Mouse (Mus musculus) CH12.LX (cell line): ENCODE results near the gene Celf2.

ENCODE experiments used
- CTCF ChIP-seq, 2 experiments: IDR thresholded peaks in 1 of 2; conservative IDR thresholded peaks in 1 of 2; 2 replicates each; pipeline ENCODE4 v1.5.1; 2011 to 2012; ENCODE audit warnings: low read depth in 2 of 2, low read length in 2 of 2, improper control_type of control experiment in 1 of 2, inconsistent platforms in 1 of 2, mild to moderate bottlenecking in 1 of 2, moderate library complexity in 1 of 2
- EP300 ChIP-seq: IDR thresholded peaks from 2 replicates; pipeline ENCODE4 v1.6.1; 2011; ENCODE audit warnings: low read length, improper control_type of control experiment
- IRF4 ChIP-seq: IDR thresholded peaks from 2 replicates; pipeline ENCODE4 v1.6.1; 2014; ENCODE audit warnings: low read depth, mild to moderate bottlenecking, inconsistent platforms, low read length, improper control_type of control experiment
- JUND ChIP-seq: conservative IDR thresholded peaks from 2 replicates; pipeline ENCODE4 v1.6.1; 2011; ENCODE audit warnings: low read depth, low read length, improper control_type of control experiment
- MAX ChIP-seq: IDR thresholded peaks from 2 replicates; pipeline ENCODE4 v1.6.1; 2011; ENCODE audit warnings: low read length, improper control_type of control experiment

- TF ChIP-seq CTCF (conservative IDR thresholded peaks at IDR 0.05 in 1 of 2, IDR thresholded peaks at IDR 0.05 in 1 of 2; ENCODE audit: low read depth in 2 of 2, low read length in 2 of 2): no peak
- no peak for TF ChIP-seq JUND
- no peak for TF ChIP-seq IRF4
- TF ChIP-seq EP300: no peak
- no peak for TF ChIP-seq MAX
Measured at GRCm38 (mm10) chr2:7079390-7079789, 430.0 kb downstream of the Celf2 start.
